Mouse (Mus musculus) cerebellum, adult 9-10 months (tissue): ENCODE results near the gene Msh5.
A peak's percentile ranks its signal among the peaks of the same experiment; 100 is the strongest.

Source experiments
- DNase-seq: peaks from one replicate; pipeline ENCODE4 v3.0.0; 2022

Msh5 gene

DNA sequence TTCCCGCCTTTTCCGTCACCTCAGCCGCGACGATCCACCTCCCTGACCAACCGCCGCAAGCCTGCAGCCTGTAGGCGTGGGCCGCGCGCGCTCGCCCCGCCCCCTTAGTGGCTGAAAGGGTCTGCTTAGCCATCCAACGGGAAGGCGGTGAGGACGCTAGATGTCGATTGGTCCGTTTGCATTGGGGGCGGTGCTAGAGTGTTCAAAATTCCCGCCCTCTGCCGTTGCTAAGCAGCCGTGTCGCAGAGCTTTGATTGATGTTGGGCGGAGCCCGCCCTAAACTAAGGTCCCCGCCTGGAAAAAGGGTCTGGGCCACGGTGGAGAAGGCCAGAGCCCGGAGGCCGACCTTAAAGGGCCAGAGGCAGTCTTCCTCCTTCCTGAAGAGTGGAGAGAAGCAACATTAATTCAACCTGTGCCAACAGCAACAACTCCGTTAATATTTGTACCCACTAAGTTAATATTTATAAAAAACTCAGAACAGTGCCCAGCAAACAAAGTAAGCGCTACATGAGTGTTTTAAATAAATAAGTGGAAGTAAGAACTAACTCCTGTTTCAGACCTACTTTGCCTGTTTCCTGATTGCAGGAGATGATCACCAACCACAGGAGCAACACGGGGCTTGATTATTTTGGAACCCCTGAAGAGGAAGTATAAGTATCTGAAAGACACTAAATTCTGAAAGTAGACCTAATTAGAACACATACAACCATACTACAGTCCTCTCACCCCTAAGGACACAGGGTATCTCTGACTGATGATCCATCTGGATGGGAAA lies at the start of gene Msh5:
Gene Msh5, minus strand, starts transcription at position 65 of the 775 bp plus-strand sequence.
- peak; percentile 96 for DNase-seq

GRCm38 (mm10) chr17:35094475-35095365 lies 48.2 kb upstream of the Msh5 start:
- no peak for DNase-seq

DNA sequence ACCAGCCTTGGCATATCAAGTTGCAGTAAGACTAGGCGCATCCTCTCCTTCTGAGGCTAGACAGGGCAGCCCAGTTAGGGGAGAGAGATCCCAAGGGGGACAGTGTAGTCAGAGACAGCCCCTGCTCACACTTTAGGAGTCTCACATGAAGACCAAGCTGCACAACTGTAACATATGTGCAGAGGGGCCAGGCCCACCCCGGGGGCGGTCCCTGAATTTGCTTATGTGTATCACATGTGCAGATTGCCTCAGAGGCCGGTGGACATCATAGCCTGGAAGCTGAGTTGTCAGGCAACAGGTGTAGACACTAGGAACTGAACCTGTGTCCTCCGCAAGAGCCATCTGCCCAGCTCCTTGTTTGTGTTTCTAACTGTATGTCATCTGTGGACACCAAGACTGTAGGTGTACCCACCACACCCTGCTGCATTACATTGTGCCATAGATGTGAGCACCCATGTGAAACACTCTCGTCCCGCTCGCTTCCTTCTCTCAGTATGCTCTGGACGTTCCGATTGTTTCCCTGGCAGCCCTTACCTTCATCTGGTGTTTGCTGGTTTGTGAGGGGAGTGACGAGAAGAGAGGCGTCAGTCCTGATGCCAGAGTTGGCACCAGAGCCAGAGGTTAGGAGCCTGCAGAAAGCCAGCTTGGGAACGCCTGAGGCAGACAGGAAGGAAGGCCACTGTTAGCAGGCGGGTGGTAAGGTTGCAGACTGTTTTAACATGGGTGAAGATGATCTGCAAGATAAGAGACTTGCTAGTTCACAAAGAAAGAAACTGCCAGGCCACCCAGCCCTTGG lies 46.1 kb upstream of the Msh5 start:
- DNase-seq = peak; percentile 61

GRCm38 (mm10) chr17:35090166-35090932 lies 43.8 kb upstream of the Msh5 start:
- DNase-seq = peak; percentile 96

DNA sequence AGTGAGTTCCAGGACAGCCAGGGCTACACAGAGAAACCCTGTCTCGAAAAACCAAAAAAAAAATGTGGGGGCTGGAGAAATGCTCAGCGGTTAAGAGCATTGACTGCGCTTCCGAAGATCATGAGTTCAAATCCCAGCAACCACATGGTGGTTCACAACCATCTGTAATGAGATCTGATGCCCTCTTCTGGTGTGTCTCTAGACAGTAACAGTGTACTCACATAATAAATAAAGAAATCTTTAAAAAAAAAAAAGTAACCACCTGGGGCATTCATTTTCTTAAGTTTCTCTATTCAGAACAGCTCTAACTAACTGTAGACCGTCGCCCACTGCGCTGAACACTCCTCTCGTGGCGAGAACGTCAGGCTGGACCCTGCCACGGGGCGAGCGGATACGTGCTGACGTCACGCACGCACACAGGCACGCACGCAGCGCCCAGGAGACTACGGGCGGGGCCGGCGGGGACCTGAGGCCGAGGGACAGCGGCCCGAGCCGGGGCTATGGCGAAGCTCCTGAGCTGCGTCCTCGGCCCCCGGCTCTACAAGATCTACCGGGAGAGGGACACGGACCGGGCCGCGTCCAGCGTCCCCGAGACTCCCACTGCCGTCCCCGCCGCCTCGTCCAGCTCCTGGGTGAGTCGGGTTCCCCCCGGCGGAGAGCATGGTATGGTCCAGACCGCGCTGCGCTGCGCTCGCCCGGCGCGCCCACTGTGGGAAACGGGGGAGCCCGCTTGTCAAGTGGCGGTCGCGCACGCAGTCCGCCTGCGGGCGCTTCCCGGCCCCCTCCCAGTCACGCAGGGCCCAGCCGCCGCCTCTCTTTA lies 42.5 kb upstream of the Msh5 start, which contains the start of gene Abhd16a:
Gene Abhd16a, plus strand, starts transcription at position 439 of the 820 bp plus-strand sequence.
- DNase-seq = peak; percentile 95

GRCm38 (mm10) chr17:35088151-35088550 lies 41.6 kb upstream of the Msh5 start:
- no peak for DNase-seq

DNA sequence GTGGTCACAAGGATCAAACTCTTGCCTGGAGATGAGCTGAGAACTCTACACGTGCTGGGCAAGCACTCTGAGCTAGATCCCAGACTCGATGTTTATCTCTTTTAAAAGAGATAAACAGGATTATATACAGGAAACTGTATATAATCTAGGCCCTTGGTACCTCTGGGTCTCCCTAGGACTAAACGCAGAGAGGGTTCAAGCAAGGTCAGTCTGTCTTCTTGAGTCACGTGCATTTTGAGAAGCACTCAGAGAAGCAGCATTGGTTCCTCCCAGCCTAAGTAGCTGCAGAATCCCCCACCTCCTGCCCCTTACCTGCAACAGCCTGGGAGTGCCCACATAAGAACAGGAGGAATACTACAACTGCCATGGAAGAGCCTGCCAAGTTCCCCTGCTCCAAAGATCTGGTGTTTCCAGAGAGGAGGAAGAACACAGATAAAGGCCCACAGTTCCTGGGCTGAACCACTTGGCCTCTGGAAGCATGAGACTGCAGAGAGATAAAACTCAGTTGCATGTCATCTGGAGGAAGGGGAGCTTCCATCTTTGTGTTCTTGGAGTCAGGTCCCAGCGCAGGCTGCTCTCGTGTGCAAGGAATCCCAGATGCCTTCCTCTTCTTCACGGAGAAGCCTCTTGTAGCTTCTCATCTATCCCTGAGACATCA lies 38.8 kb upstream of the Msh5 start, which contains the start of gene Ly6g6f:
Gene Ly6g6f, minus strand, starts transcription at position 403 of the 658 bp plus-strand sequence.
- no peak for DNase-seq

GRCm38 (mm10) chr17:35083929-35084497 lies 37.5 kb upstream of the Msh5 start:
- no peak for DNase-seq

- DNase-seq = peak; percentile 87
Measured at GRCm38 (mm10) chr17:35082841-35083576, 36.5 kb upstream of the Msh5 start.

GRCm38 (mm10) chr17:35080710-35081109 lies 34.2 kb upstream of the Msh5 start:
- DNase-seq = no peak

DNA sequence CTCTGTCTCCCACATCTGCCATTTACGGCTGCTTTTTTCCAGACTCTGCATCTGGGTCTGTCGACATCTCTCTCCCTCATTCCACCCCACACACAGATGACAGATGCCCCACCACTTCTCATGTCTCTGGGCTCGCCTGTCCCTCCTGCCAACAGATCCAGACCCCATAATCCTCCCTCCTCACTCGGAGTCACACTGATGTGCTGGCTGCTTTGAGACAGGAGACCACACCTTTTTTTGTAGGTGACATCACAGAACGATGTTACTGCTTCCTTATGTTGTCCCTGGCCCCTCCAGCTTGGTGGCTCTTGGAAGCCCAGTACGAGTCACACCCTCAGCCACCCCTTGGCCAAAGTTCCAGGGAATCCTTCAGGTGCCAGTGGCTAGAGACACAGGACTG lies 33.7 kb upstream of the Msh5 start:
- no peak for DNase-seq

GRCm38 (mm10) chr17:35079778-35080177 lies 33.2 kb upstream of the Msh5 start:
- no peak for DNase-seq

DNA sequence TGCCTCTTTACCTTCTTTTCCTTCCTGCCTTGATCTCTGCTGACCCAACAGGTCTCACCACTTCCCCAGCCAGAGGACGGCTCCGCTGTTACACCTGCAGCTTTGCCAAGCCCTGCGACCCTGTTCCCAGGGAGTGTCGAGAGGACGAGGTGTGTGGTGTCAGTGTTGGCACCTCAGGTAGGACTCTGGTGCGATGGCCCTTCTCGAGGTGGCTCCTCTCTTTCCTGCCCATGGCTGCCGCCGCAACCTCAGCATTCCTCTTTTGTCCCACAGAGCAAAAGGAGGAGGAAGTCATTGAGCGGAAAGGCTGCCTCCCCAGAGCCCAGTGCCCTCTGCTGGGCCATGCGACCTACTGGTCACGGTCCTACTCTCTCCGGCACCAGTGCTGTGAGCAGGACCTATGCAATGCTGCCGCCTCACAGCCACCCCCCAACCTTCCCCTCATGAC lies 31.3 kb upstream of the Msh5 start, which contains the start of gene Ly6g6d:
Gene Ly6g6d, minus strand, starts transcription at position 280 of the 448 bp plus-strand sequence.
- no peak for DNase-seq

GRCm38 (mm10) chr17:35077285-35077684 lies 30.7 kb upstream of the Msh5 start:
- DNase-seq = no peak

GRCm38 (mm10) chr17:35076507-35077176 lies 30.1 kb upstream of the Msh5 start, which contains the start of gene Ly6g6e:
Gene Ly6g6e, plus strand, starts transcription at chr17:35076902.
- DNase-seq = no peak

DNA sequence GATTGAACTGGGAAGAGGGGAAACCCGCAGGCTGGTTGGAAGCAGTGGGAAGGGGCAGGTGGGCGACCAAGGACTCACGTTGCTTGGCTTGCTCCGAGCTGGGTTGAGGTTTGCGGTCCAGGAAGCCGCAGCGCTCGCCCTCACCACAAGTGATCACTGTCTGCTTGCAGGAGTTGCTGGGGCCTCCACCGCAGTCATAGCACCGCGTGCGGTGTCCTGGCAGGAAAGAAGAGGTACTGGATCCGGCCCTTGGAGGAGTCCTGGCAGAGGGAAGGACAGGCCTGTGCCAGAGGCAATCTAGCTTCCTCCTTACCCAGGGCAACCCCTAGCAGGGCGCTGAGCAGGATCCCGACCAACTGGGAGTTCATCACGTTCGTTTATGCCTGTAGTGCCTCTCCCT lies 27.6 kb upstream of the Msh5 start:
- DNase-seq = peak; percentile 90

- DNase-seq = no peak
Measured at GRCm38 (mm10) chr17:35071454-35071853, 24.9 kb upstream of the Msh5 start.

GRCm38 (mm10) chr17:35070556-35071229 lies 24.1 kb upstream of the Msh5 start:
- DNase-seq = peak; percentile 96
